ENCODE assay signal across 11 mouse cellular contexts in the genomic region with DNA sequence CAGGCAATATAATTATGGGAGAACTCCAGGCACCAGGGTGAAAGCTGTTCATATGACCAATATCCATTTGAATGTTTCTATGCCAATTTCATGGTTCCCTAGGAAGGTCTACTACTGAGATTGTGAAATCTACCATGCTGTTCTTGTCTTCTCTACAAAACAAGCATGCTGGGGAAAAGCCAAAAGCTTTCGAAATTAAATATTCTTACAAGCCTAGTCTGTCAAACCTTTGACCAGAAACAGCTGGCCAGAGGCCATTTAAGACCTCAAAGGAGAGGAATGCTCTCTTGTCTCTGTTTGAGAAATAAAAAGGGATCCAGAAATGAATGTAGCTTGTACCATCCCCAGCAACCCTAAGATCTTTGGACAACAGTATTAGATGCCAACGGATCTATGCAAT. TPM values are rescaled to one million over a fixed set of nuclear protein-coding genes. Genes with fewer than 3 reads are reported as not detected.
DNase-seq lines count a peak whose midpoint lies in the region; ATAC-seq lines count a peak whose summit lies in the region.
"Had no signal": no experiment of that assay in that cellular context is flagged by ENCODE, and none has a peak within 500 bp of the region (broad histone marks: within the 10 kb centered on the region; RNA-seq: fewer than 3 reads in every experiment).

No protein-coding gene starts in this region.

- no peak overlapping the region for H3K9ac ChIP-seq in embryonic facial prominence, embryonic 14.5 days (ENCODE audit: low read depth, low read length)
- H3K9ac ChIP-seq: forebrain, embryonic 12.5 days had no signal

- no peak overlapping the region for H3K4me2 ChIP-seq in embryonic facial prominence, embryonic 14.5 days (ENCODE audit: low read depth, low read length)
- H3K4me2 ChIP-seq: forebrain, embryonic 12.5 days; liver, embryonic 11.5 days had no signal

- H3K36me3 ChIP-seq in embryonic facial prominence, embryonic 14.5 days (ENCODE audit: control insufficient read depth, insufficient read depth, low read length), result no peaks in the 10 kb centered on the region
- no peaks in the 10 kb centered on the region for H3K36me3 ChIP-seq in embryonic facial prominence, embryonic 10.5 days (replicated peaks)
- H3K36me3 ChIP-seq: forebrain, embryonic 12.5 days had no signal

- no peaks in the 10 kb centered on the region for H3K9me3 ChIP-seq in embryonic facial prominence, embryonic 14.5 days (ENCODE audit: control insufficient read depth, low read length)
- no peaks in the 10 kb centered on the region for H3K9me3 ChIP-seq in embryonic facial prominence, embryonic 10.5 days
- H3K9me3 ChIP-seq: forebrain, embryonic 12.5 days had no signal

- H3K4me1 ChIP-seq in embryonic facial prominence, embryonic 14.5 days (ENCODE audit: control insufficient read depth, insufficient read depth, low read length), result no peaks in the 10 kb centered on the region
- no peaks in the 10 kb centered on the region for H3K4me1 ChIP-seq in embryonic facial prominence, embryonic 10.5 days

- H3K27ac ChIP-seq in embryonic facial prominence, embryonic 14.5 days (replicated peaks; ENCODE audit: low read depth, low read length), result no peak overlapping the region
- H3K27ac ChIP-seq in embryonic facial prominence, embryonic 10.5 days (replicated peaks), result no peak overlapping the region
- H3K27ac ChIP-seq: forebrain, embryonic 12.5 days had no signal

- H3K4me3 ChIP-seq in embryonic facial prominence, embryonic 14.5 days (ENCODE audit: low read depth, low read length), result no peak overlapping the region
- no peak overlapping the region for H3K4me3 ChIP-seq in embryonic facial prominence, embryonic 10.5 days
- H3K4me3 ChIP-seq: forebrain, embryonic 12.5 days had no signal

- no peak for ATAC-seq in embryonic facial prominence, embryonic 14.5 days (ENCODE audit: low read depth)

- peak; percentile 19 for DNase-seq in embryonic facial prominence, embryonic 14.5 days (ENCODE audit: low spot score)
- DNase-seq in embryonic facial prominence, embryonic 10.5 days (ENCODE audit: low spot score), result no peak
- peak; percentile 13 for DNase-seq in ovary, adult 18-20 months (ENCODE audit: low spot score)
- DNase-seq in ovary, postnatal 10 days (ENCODE audit: low spot score), result no peak
- DNase-seq in kidney, postnatal 10 days, result peak; percentile 49
- peak; percentile 25 to 29 for DNase-seq in lung, postnatal 4 days
- no peak for DNase-seq in frontal cortex, postnatal 14 days (ENCODE audit: low spot score in 2 of 2)
- DNase-seq in frontal cortex, postnatal 36 days (ENCODE audit: low spot score in 2 of 2), result no peak
- DNase-seq: midbrain, embryonic 14.5 days had no signal

- H3K27me3 ChIP-seq in embryonic facial prominence, embryonic 14.5 days (replicated peaks; ENCODE audit: control insufficient read depth, insufficient read depth, low read length), result no peaks in the 10 kb centered on the region
- H3K27me3 ChIP-seq in embryonic facial prominence, embryonic 10.5 days (replicated peaks; ENCODE audit: low read depth, poor library complexity, severe bottlenecking), result no peaks in the 10 kb centered on the region
- H3K27me3 ChIP-seq: forebrain, embryonic 12.5 days had no signal

- WGBS in embryonic facial prominence, embryonic 14.5 days, result 73% methylated on average over 2 of the region's 2 CpGs
- 87% methylated on average over 2 of the region's 2 CpGs for WGBS in embryonic facial prominence, embryonic 10.5 days

RNA-seq across cellular contexts. Expression of a gene that starts 3.8 kb away (rescaled TPM):
- polyA plus RNA-seq in embryonic facial prominence, embryonic 14.5 days (2014; fragmentation: Nextera tagmentation; extraction: Ambion mirVana), result 3.1 and 3.6 TPM in 2 replicates
- polyA plus RNA-seq in embryonic facial prominence, embryonic 10.5 days (2016; fragmentation: Nextera tagmentation; extraction: Ambion mirVana), result 0.11 and 0.32 TPM in 2 replicates
- polyA plus RNA-seq: forebrain, embryonic 12.5 days had no signal

Comparison
In these comparisons a context has a peak if more than half of its experiments do, and no peak if none do; other contexts are left out.
1. DNase-seq: peak in embryonic facial prominence, embryonic 14.5 days (single experiment), ovary, adult 18-20 months (single experiment), kidney, postnatal 10 days (single experiment) and lung, postnatal 4 days (2 of 2); none in embryonic facial prominence, embryonic 10.5 days (single experiment), ovary, postnatal 10 days (single experiment), frontal cortex, postnatal 14 days (0 of 2) and frontal cortex, postnatal 36 days (0 of 2).